Mouse (Mus musculus) limb, embryonic 15.5 days (tissue): Measurements from ENCODE around the gene Znhit1. TPM values are rescaled to one million over a fixed set of nuclear protein-coding genes. Genes with fewer than 3 reads are reported as not detected.

Experiments used
- ATAC-seq: fragments of 200-750 bp; cut with Nextera tagmentation; 2 replicates; pipeline ENCODE4 v1.8.0; 2017; ENCODE audit warnings: low read depth, moderate TSS enrichment; ENCODE audit not compliant: insufficient number of reproducible peaks, low FRiP score, low TSS enrichment
- H3K27ac ChIP-seq: fragments of 300-500 bp; sonication (generic); 2 replicates; pipeline ENCODE4 v1.5.1; 2015; ENCODE audit warnings: moderate library complexity, mild to moderate bottlenecking, inconsistent platforms
- H3K27me3 ChIP-seq: fragments of 300-500 bp; sonication (generic); 2 replicates; pipeline ENCODE4 v1.6.1; 2015; ENCODE audit warnings: inconsistent platforms
- H3K36me3 ChIP-seq: fragments of 300-500 bp; sonication (generic); 2 replicates; pipeline ENCODE4 v1.6.1; 2015; ENCODE audit warnings: inconsistent platforms
- H3K4me1 ChIP-seq: fragments of 300-500 bp; sonication (generic); 2 replicates; pipeline ENCODE4 v1.6.1; 2015; ENCODE audit warnings: inconsistent platforms
- H3K4me2 ChIP-seq: fragments of 300-500 bp; sonication (generic); 2 replicates; pipeline ENCODE4 v1.6.1; 2015; ENCODE audit warnings: mild to moderate bottlenecking, inconsistent platforms
- H3K4me3 ChIP-seq: fragments of 300-500 bp; sonication (generic); 2 replicates; pipeline ENCODE4 v1.5.1; 2015; ENCODE audit warnings: mild to moderate bottlenecking, inconsistent platforms
- H3K9ac ChIP-seq: fragments of 300-500 bp; sonication (generic); 2 replicates; pipeline ENCODE4 v1.6.1; 2015; ENCODE audit warnings: inconsistent platforms
- H3K9me3 ChIP-seq: fragments of 300-500 bp; sonication (generic); 2 replicates; pipeline ENCODE4 v1.6.1; 2016; ENCODE audit warnings: inconsistent platforms
- WGBS: fragments of 180-500 bp; shearing (Covaris S2); methylation state at CpG from one replicate; pipeline ENCODE4 v1.1.7; 2015; 5-methylcytosine and 5-hydroxymethylcytosine counted together
- polyA plus RNA-seq: library from polyadenylated mRNA; unstranded; fragments of >200 nt; fragmentation: Nextera tagmentation; extraction: Ambion mirVana; gene quantifications from 2 replicates; pipeline ENCODE4 v1.2.1, GENCODE M21; 2015

The Znhit1 gene
- 96.7 and 106 TPM in 2 replicates for polyA plus RNA-seq

DNA sequence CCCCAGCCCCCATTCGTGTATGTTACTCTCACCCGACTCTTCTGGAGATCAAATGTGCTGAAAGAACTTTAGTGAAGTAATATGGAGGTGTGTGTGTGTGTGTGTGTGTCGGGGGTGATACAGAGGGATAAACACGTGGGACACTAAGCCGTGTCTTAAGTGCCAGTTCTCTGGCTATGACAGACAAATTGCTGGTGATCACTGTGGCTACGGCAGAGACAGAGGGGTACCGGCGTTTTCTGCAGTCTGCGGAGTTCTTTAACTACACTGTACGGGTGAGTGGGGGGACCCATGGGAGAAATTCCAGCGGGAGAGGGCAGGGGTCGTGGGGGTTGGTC is at the start of gene Znhit1:
Znhit1 (minus strand) TSS at position 88 of the 338 bp plus-strand sequence.
- peaks cover 54% of the 10 kb centered on the region for H3K36me3 ChIP-seq
- peak within 1 kb of the TSS; percentile 92 for H3K4me3 ChIP-seq
- H3K4me2 ChIP-seq: peak within 1 kb of the TSS; percentile 78
- H3K27me3 ChIP-seq: no peaks in the 10 kb centered on the region
- H3K9me3 ChIP-seq: no peaks in the 10 kb centered on the region
- peaks cover 26% of the 10 kb centered on the region for H3K4me1 ChIP-seq
- H3K27ac ChIP-seq: peak within 1 kb of the TSS; percentile 97
- H3K9ac ChIP-seq: peak within 1 kb of the TSS; percentile 88
- ATAC-seq: no peak
- 3% methylated on average over 12 of the region's 12 CpGs for WGBS

DNA sequence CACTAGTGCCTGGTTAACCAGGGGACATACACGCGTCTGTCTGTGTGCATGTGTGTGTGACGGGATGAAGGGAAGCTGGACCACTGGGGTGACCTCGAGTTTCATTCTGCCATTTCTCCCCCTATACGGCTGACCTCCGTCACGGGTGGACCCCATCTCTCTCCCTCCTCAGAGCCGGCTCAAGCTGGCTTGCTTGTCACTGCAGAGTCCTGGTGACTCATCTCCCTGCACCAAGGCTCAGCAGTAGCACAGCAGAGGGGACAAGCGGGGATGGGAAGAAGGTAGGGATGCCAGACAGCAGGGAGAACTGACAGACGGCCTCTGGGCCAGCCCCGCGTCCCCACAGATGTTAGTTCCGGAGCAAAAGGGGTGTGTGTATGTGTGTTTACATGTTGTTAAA is 48.4 kb upstream of the Znhit1 start:
- no peaks in the 10 kb centered on the region for H3K9me3 ChIP-seq
- 78% methylated on average over 13 of the region's 13 CpGs for WGBS
- peaks cover 59% of the 10 kb centered on the region for H3K36me3 ChIP-seq

DNA sequence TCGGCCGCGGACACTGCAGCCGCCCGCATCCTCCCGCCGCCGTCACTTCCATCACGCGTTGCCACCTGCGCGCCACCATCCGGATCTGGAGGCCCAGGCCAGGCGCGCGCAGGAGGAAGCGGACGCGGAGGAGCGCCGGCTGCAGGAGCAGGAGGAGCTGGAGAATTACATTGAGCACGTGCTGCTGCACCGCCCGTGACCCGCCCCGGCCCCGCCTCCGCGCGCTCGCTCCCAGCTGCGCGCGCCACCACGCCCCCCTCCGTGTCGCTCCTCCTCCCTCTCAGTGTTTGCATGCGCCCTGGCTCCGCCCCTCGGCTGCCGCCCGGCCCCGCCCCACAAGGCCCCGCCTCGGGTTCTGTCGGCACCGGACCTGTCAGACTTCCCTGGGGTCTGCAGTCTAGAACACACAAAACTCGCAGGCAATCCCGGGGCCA is 44.8 kb upstream of the Znhit1 start:
- Histone ChIP-seq H3K4me2 (peak overlapping the region; percentile 100), H3K9ac (no peak overlapping the region), H3K4me3 (peak overlapping the region; percentile 48), H3K27me3 (peaks cover 61% of the 10 kb centered on the region), H3K9me3 (no peaks in the 10 kb centered on the region), H3K27ac (no peak overlapping the region), H3K36me3 (peaks cover 26% of the 10 kb centered on the region), H3K4me1 (peaks cover 42% of the 10 kb centered on the region)
- peak; percentile 81 for ATAC-seq
- under 1% methylated on average over 49 of the region's 49 CpGs for WGBS

More for the DNA sequence above, 48.4 kb upstream of the Znhit1 start:
- H3K4me3 ChIP-seq: no peak overlapping the region
- ATAC-seq: no peak
- peaks cover 26% of the 10 kb centered on the region for H3K27me3 ChIP-seq
- no peak overlapping the region for H3K4me2 ChIP-seq
- no peak overlapping the region for H3K27ac ChIP-seq
- H3K9ac ChIP-seq: no peak overlapping the region
- H3K4me1 ChIP-seq: peaks cover 21% of the 10 kb centered on the region

DNA sequence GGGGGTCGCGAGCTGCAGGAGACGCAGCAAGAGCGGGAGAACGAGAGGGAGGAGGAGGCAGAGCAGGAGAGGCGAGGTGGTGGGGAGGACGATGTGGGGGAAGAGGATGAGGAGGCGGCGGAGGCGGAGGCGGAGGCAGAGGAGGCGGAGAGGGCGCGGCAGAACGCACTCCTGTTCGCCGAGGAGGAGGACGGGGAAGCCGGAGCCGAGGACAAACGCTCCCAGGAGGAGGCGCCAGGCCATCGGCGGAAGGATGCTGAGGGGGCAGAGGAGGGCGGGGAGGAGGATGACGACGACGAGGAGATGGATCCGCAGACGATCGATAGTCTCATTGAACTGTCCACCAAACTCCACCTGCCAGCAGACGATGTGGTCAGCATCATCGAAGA is 44.2 kb upstream of the Znhit1 start:
- peak overlapping the region; percentile 100 for H3K4me2 ChIP-seq
- H3K36me3 ChIP-seq: peaks cover 20% of the 10 kb centered on the region
- under 1% methylated on average over 29 of the region's 33 CpGs for WGBS
- peak overlapping the region; percentile 48 for H3K4me3 ChIP-seq
- peaks cover 66% of the 10 kb centered on the region for H3K27me3 ChIP-seq
- no peak overlapping the region for H3K27ac ChIP-seq
- H3K4me1 ChIP-seq: peaks cover 42% of the 10 kb centered on the region
- ATAC-seq: no peak
- H3K9me3 ChIP-seq: no peaks in the 10 kb centered on the region
- no peak overlapping the region for H3K9ac ChIP-seq

DNA sequence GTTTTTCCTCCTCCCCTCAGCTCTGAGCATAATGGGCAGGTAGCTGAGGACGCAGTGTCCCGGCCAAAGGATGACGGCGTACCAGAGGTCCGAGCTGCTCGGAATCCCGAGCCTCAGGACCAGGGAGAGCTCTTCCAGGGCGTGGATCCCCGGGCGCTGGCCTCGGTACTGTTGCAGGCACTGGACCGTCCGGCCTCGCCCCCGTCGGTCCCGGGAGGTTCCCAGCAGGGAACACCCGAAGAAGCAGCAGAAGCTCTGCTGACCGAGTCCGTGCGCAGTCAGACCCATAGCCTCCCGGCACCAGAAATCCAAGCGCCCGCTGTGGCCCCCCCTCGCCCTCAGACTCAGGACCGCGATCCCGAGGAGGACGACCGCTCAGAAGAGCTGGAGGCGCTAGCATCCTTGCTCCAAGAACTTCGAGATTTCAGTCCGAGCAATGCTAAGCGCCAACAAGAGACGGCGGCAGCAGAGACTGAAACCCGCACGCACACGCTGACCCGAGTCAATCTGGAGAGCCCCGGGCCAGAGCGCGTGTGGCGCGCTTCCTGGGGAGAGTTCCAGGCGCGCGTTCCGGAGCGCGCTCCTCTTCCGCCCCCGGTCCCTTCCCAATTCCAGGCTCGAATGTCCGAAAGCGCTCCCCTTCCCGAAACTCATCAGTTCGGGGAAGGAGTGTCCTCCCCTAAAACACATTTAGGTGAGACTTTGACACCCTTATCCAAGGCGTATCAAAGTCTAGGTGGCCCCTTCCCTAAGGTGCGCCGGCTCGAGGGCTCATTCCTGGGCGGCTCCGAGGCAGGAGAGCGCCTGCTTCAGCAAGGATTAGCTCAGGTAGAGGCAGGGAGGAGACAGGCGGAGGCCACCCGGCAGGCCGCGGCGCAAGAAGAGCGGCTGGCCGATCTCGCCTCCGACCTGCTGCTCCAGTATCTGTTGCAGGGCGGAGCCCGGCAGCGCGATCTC is 43.5 kb upstream of the Znhit1 start:
- WGBS: 1% methylated on average over 78 of the region's 78 CpGs
- Histone ChIP-seq H3K9ac (no peak overlapping the region), H3K9me3 (no peaks in the 10 kb centered on the region), H3K4me2 (peak overlapping the region; percentile 100), H3K4me1 (peaks cover 42% of the 10 kb centered on the region), H3K27ac (no peak overlapping the region), H3K4me3 (peak overlapping the region; percentile 48), H3K27me3 (peaks cover 72% of the 10 kb centered on the region), H3K36me3 (peaks cover 14% of the 10 kb centered on the region)
- ATAC-seq: no peak

DNA sequence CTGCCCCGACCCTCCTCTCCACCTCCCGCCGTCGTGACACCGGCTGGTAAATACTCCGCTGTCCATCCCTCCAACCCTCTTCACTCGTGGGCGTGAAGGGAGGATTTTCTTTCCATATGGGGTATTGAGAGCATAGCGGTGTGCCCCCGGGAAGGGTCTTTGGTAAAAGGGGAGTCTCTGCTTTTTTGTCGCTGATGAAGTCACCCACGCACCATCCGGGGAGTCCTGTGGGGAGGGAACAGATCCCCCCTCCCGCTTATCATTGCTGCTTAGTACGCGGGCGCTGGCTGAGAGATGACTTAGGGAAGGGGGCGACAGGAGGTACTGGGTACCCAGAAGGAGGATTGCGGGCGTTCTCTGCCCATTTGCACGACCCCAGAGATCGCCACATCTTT is 42.6 kb upstream of the Znhit1 start:
- H3K4me2 ChIP-seq: peak overlapping the region; percentile 54
- ATAC-seq: no peak
- H3K4me1 ChIP-seq: peaks cover 42% of the 10 kb centered on the region
- peaks cover 82% of the 10 kb centered on the region for H3K27me3 ChIP-seq
- H3K9ac ChIP-seq: no peak overlapping the region
- no peak overlapping the region for H3K27ac ChIP-seq
- H3K36me3 ChIP-seq: peaks cover 4% of the 10 kb centered on the region
- no peaks in the 10 kb centered on the region for H3K9me3 ChIP-seq
- peak overlapping the region; percentile 30 for H3K4me3 ChIP-seq
- WGBS: 12% methylated on average over 22 of the region's 22 CpGs

DNA sequence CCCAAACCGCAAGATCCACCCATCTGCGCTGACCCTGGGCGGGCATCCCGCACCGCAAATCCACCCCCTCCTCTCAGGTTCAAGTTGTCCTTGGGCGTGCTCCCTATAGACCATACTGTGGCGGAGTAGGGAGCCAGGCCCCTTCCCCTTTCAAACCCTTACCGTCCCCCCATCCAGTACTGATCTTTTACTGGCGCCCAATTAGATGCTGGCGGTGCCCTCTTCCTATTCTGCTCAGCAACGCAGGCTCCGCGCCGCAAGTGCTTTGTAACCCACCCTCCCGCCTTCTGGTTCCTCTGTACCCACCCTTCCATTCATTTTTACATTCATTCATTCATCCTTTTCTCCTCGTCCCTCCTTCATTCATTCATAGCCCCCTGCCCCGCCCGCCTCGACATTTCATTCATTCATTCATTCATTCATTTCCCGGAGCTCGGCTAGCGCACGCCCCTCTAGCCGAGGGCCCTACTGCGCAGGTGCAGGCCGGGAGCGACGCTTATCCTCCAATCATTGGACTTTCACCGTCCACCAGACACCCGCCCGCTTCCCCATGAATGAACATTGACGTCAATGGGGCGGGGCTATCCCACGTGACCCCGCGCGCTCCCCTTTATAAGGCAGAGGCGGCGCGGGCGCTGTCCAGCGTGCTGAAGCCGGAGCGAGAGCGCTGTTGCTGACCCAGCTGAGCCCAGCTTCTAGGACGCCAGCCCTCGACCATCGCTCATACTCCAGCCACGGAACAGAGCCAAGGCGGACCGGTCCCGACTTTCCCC is 42.0 kb upstream of the Znhit1 start:
- Histone ChIP-seq H3K27me3 (peaks cover 88% of the 10 kb centered on the region), H3K9me3 (no peaks in the 10 kb centered on the region), H3K36me3 (no peaks in the 10 kb centered on the region), H3K9ac (no peak overlapping the region), H3K4me1 (peaks cover 44% of the 10 kb centered on the region), H3K4me2 (peak overlapping the region; percentile 54), H3K27ac (no peak overlapping the region), H3K4me3 (peak overlapping the region; percentile 30)
- whole genome bisulfite sequencing: under 1% methylated on average over 52 of the region's 52 CpGs
- peak; percentile 64 for ATAC-seq

DNA sequence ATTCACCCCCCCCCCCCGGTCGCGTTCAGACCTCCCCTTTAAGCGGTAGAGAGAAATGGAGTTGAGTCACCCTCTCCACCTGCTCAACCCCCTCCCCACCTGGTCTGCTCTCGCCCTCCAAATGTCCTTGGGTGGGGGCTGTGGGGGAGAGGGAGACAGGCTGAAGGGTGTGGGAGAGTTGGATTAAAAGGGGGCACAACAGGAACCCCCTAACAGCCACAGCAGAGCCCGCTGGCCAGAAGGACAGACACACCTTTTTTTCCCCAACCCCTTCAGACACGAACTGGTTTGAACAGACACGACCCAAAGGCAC is 41.4 kb upstream of the Znhit1 start:
- WGBS: 2% methylated on average over 8 of the region's 8 CpGs

DNA sequence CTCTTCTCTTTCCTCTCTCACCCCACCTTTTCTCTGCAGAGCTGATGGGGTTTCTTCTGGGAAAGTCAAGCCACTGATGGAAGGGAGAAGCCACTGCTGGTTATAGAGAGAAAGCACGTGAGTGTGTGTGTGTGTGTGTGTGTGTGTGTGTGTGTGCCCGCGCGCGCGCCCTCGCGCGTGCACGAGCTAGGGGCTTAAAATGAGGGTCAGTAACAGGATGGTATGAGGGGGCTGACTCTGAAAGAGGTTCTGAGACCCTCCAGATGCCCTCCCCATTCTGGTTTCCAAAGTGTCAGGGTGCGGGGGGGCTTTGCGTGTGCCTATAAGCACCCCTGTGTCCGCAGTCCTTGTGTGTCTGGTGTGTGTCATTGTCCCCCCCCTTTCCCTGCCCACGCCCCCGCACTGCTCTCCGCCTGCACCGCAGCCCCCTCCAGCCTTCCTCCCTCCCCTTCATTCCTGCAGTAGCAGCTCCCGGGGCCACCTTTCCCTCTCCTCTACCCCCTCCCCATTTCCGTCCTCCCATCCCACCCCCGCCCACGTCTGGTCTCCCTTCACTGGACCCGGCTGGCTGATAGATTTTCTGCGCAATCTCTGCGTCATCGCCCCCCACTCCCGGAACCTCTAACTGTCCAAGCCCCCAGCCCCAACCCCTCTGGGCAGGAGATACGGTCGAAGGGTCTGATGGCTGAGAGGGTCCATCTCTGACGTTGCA is 40.9 kb upstream of the Znhit1 start:
- no peaks in the 10 kb centered on the region for H3K9me3 ChIP-seq
- no peak overlapping the region for H3K4me3 ChIP-seq
- H3K4me1 ChIP-seq: peaks cover 44% of the 10 kb centered on the region
- H3K27me3 ChIP-seq: peaks cover 96% of the 10 kb centered on the region
- H3K4me2 ChIP-seq: no peak overlapping the region
- WGBS: 4% methylated on average over 27 of the region's 29 CpGs
- no peak overlapping the region for H3K9ac ChIP-seq
- no peak overlapping the region for H3K27ac ChIP-seq
- H3K36me3 ChIP-seq: no peaks in the 10 kb centered on the region
- no peak for ATAC-seq

More for the DNA sequence above, 41.4 kb upstream of the Znhit1 start:
- ATAC-seq: no peak
- Histone ChIP-seq H3K27ac (no peak overlapping the region), H3K36me3 (no peaks in the 10 kb centered on the region), H3K9me3 (no peaks in the 10 kb centered on the region), H3K27me3 (peaks cover 92% of the 10 kb centered on the region), H3K9ac (no peak overlapping the region), H3K4me3 (no peak overlapping the region), H3K4me2 (peak overlapping the region; percentile 54; the same call in 1 of the 2 replicates), H3K4me1 (peaks cover 44% of the 10 kb centered on the region)

DNA sequence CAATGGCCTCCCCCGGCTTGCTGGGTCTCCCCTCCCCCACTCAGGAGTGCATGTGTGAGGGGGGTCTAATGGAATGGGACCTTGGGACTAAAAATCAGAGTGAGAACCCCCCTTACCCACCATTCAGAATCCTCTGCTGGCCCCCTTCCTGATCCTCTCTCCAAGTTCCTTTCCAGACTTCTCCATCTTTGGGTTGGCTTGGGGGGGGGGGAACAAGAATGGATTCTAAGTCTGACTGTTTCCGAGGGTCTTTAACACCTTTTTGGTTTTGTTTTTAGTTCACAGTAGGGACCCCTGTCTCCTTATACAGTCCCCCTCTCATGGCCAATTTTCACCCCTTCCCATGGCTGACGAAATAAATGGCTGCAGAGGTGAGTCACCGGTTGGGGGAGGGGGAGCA is 38.3 kb upstream of the Znhit1 start, which contains the start of gene Vgf:
Vgf (plus strand) TSS at position 301 of the 400 bp plus-strand sequence.
- H3K4me2 ChIP-seq: no peak within 1 kb of the TSS
- no peak for ATAC-seq
- H3K27me3 ChIP-seq: peaks cover 77% of the 10 kb centered on the region
- H3K9me3 ChIP-seq: no peaks in the 10 kb centered on the region
- no peak within 1 kb of the TSS for H3K27ac ChIP-seq
- H3K9ac ChIP-seq: no peak within 1 kb of the TSS
- H3K36me3 ChIP-seq: no peaks in the 10 kb centered on the region
- peaks cover 22% of the 10 kb centered on the region for H3K4me1 ChIP-seq
- WGBS: 31% methylated on average over 4 of the region's 4 CpGs
- H3K4me3 ChIP-seq: no peak within 1 kb of the TSS

DNA sequence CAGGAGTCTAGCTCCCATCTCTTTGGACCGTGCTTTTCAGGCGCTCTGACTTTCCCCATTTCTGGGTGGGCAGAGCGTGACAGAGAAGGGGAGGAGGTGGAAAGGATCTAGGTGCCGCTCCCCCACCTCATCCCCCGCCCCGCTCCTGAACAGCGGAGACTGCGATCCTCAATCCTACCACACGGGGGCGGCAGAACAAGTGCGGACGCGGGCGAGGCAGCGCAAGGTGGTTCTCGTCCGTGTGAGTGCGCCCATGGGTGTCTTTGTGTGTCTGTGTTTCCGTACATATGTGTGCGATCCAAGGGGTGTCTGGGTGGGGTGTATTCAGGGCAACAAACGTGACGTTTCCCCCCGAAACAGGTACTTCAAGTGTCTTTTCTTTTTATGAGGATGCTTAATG is 37.3 kb upstream of the Znhit1 start:
- WGBS: 1% methylated on average over 23 of the region's 23 CpGs
- Histone ChIP-seq H3K4me3 (no peak overlapping the region), H3K9ac (no peak overlapping the region), H3K36me3 (no peaks in the 10 kb centered on the region), H3K27ac (no peak overlapping the region), H3K4me1 (peaks cover 12% of the 10 kb centered on the region), H3K27me3 (peaks cover 67% of the 10 kb centered on the region), H3K4me2 (no peak overlapping the region), H3K9me3 (no peaks in the 10 kb centered on the region)
- ATAC-seq: no peak
